Mouse (Mus musculus) adrenal gland, adult 18-20 months (tissue): ENCODE results near the gene Catsper1. TPM values are rescaled to one million over a fixed set of nuclear protein-coding genes. Genes with fewer than 3 reads are reported as not detected.

Experiments
- total RNA-seq, 2 experiments: library from RNA; stranded (reverse); gene quantifications; 1 replicate in 1 of 2; 2 replicates in 1 of 2; pipeline ENCODE4 v1.2.3; 2021

Catsper1 gene
- total RNA-seq, 2 experiments from 2014 or later = not detected

Other genes with a start within 250 kb of the Catsper1 start
- gene Yif1a, start 247.2 kb upstream of the Catsper1 start, total RNA-seq = 10 to 100 TPM; 56.4 to 75.3 TPM
- gene Cnih2, start 237.2 kb upstream of the Catsper1 start, total RNA-seq = 1 to 10 TPM; 1.9 to 2.3 TPM
- gene Rab1b, start 228.7 kb upstream of the Catsper1 start, total RNA-seq = 100 to 1,000 TPM; 179 to 194 TPM
- gene Klc2, start 217.2 kb upstream of the Catsper1 start, total RNA-seq = 10 to 100 TPM; 49.2 to 49.8 TPM
- gene Pacs1, start 62.6 kb upstream of the Catsper1 start, total RNA-seq = 10 to 100 TPM; 15.1 to 20.7 TPM
- 100 to 1,000 TPM; 139 to 173 TPM for gene Sf3b2, start 40.3 kb upstream of the Catsper1 start, total RNA-seq
- gene Gal3st3, start 37.4 kb upstream of the Catsper1 start, total RNA-seq = under 1 TPM; 0.13 to 0.29 TPM
- gene Cst6, start 13.8 kb downstream of the Catsper1 start, total RNA-seq = 1 to 10 TPM; 2.5 to 3.2 TPM
- 10 to 100 TPM; 24.4 to 24.5 TPM for gene Eif1ad, start 31.0 kb downstream of the Catsper1 start, total RNA-seq
- gene Banf1, start 31.4 kb downstream of the Catsper1 start, total RNA-seq = 100 to 1,000 TPM; 127 to 129 TPM
- 10 to 100 TPM; 79.8 to 85.0 TPM for gene Sart1, start 53.0 kb downstream of the Catsper1 start, total RNA-seq
- gene Tsga10ip, start 66.8 kb downstream of the Catsper1 start, total RNA-seq = under 1 TPM in 1 of 2 experiments, not detected in 1; 0.96 TPM
- gene Drap1, start 89.2 kb downstream of the Catsper1 start, total RNA-seq = 100 to 1,000 TPM; 266 to 283 TPM
- gene AI837181, start 89.4 kb downstream of the Catsper1 start, total RNA-seq = 10 to 100 TPM; 46.5 to 47.2 TPM
- gene Fosl1, start 111.8 kb downstream of the Catsper1 start, total RNA-seq = 1 to 10 TPM; 1.1 to 4.9 TPM
- gene Ccdc85b, start 122.2 kb downstream of the Catsper1 start, total RNA-seq = 1 to 10 TPM; 6.4 TPM
- 10 to 100 TPM; 75.0 to 82.0 TPM for gene Fibp, start 124.9 kb downstream of the Catsper1 start, total RNA-seq
- 1 to 10 TPM; 1.0 to 2.1 TPM for gene Ctsw, start 132.8 kb downstream of the Catsper1 start, total RNA-seq
- gene Efemp2, start 138.2 kb downstream of the Catsper1 start, total RNA-seq = 10 to 100 TPM; 56.9 to 91.1 TPM
- gene Mus81, start 152.7 kb downstream of the Catsper1 start, total RNA-seq = 10 to 100 TPM; 25.1 to 35.8 TPM
- gene Cfl1, start 154.7 kb downstream of the Catsper1 start, total RNA-seq = 100 to 1,000 TPM; 689 to 693 TPM
- gene 1700020D05Rik, start 168.0 kb downstream of the Catsper1 start, total RNA-seq = 1 to 10 TPM; 1.7 to 2.2 TPM
- 10 to 100 TPM; 12.3 to 12.4 TPM for gene Snx32, start 174.8 kb downstream of the Catsper1 start, total RNA-seq
- gene Ovol1, start 224.9 kb downstream of the Catsper1 start, total RNA-seq = not detected
- gene Ap5b1, start 232.3 kb downstream of the Catsper1 start, total RNA-seq = 1 to 10 TPM; 6.5 to 9.9 TPM